Mouse (Mus musculus) liver, postnatal 0 days (tissue): ENCODE data around the gene Serpind1.

Source experiments
- CTCF ChIP-seq: sonication (generic); IDR thresholded peaks from 2 replicates; pipeline ENCODE4 v1.5.1; 2016; ENCODE audit warnings: antibody characterized with exemption, low read depth
- EP300 ChIP-seq: IDR thresholded peaks from 2 replicates; pipeline ENCODE4 v1.6.1; 2016; ENCODE audit warnings: antibody characterized with exemption, low read depth, mild to moderate bottlenecking

- no peak for TF ChIP-seq CTCF
- no peak for TF ChIP-seq EP300
Measured at GRCm38 (mm10) chr16:17309036-17309435, 22.1 kb upstream of the Serpind1 start.
